Mouse (Mus musculus) G1E (cell line): ENCODE measurements around the gene 1700001J03Rik.

Experiments
- CTCF ChIP-seq: IDR thresholded peaks from 2 replicates; pipeline ENCODE4 v1.5.1; 2012; ENCODE audit warnings: low read depth, low read length, inconsistent platforms, mixed read lengths
- GATA1 ChIP-seq: IDR thresholded peaks from 2 replicates; pipeline ENCODE4 v1.6.1; 2012; ENCODE audit warnings: borderline replicate concordance, low read length, inconsistent platforms, mixed read lengths
- POLR2AphosphoS5 ChIP-seq: IDR thresholded peaks from 2 replicates; pipeline ENCODE4 v1.6.1; 2012; ENCODE audit warnings: low read depth, low read length, inconsistent platforms; ENCODE audit not compliant: insufficient replicate concordance
- TAL1 ChIP-seq: conservative IDR thresholded peaks from 2 replicates; pipeline ENCODE4 v1.6.1; 2012; ENCODE audit warnings: low read depth, low read length, inconsistent platforms, mixed read lengths

- TF ChIP-seq GATA1 = no peak
- TF ChIP-seq CTCF = no peak
- no peak for TF ChIP-seq POLR2AphosphoS5
- no peak for TF ChIP-seq TAL1
These were observed 15.5 kb upstream of the 1700001J03Rik start for GRCm38 (mm10) chr5:146200580-146200979.
